Mouse (Mus musculus) NIH3T3 (cell line): ENCODE data around the gene Mmp11.

ENCODE experiments used
- DNase-seq: peaks from one replicate; pipeline ENCODE4 v3.0.0-alpha.2; 2012; ENCODE audit warnings: low read depth

Mmp11 gene

GRCm38 (mm10) chr10:75937851-75938643, 1.8 kb upstream of the Mmp11 start:
- peak; percentile 27 for DNase-seq

- DNase-seq = no peak
Observed at GRCm38 (mm10) chr10:75936909-75937667, 792 bp upstream of the Mmp11 start.

DNA sequence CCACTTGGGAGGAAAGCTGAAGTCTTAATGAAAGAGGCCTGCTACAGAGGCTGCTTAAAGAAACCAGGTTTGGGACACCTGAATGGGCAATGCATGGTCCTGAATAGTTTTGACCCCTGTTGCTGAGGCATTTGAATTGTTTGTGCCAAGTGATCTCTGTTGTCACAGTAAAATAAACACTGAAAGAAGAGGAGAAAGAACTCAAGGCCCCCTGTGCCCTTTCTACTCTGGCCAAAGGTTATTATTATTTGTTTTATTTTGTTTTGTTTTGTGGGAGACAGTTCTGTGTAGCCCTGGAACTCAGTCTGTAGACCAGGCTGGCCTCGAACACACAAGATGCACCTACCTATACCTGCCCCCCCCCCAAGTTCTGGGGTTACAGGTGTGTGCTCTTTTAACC, 1.3 kb downstream of the Mmp11 start:
- no peak for DNase-seq

DNA sequence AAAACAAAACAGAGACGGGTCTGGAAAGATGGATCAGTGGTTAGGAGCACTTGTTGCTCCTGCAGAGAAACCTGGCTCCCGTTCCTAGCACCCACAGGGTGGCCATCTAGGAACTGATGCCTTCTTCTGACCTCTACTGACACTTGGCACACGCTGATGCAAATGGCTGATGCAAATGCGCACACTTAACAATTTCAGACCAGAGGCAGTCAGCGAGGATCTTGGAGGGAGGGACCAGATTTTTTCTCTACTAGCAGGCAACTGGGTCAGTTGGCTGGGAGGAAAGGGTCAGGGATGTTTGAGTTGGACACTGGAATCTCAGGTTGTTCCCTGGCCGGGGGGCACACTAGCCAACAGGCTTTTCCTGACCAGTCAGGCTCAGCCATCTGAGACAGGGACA, 3.4 kb downstream of the Mmp11 start, which contains the start of gene Chchd10:
TSS of gene Chchd10 (plus strand) at position 240 of the 400 bp plus-strand sequence.
- no peak for DNase-seq

DNA sequence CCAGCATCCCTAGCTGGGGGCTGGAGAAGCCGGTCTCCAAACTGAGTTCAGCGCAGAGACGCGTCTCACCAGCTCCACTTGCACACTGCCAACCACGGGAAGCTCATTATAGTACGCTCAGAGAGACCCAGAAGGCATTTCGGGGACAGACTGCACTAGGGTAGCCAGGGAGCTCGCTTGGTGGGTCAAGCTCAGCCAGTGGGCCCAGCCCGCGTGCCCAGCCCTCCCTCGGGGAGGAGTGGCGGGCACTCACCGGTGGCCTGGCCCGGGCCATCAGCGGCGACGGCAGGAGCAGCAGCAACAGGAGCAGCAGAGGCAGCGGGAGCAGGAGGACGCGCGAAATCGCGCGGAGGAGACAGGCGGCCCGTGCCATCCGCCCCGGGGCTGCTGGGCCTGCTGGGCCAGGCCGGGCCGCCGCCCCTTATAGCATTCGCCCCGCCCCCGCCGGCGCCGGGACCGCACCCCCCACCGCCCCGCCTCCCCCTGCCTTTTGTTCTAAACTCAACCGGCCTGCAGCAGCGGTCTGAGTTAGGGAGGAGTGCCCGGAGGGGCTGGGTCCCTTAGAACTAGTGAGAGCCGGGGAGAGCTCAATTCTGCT, 4.1 kb downstream of the Mmp11 start:
- peak; percentile 79 for DNase-seq

DNA sequence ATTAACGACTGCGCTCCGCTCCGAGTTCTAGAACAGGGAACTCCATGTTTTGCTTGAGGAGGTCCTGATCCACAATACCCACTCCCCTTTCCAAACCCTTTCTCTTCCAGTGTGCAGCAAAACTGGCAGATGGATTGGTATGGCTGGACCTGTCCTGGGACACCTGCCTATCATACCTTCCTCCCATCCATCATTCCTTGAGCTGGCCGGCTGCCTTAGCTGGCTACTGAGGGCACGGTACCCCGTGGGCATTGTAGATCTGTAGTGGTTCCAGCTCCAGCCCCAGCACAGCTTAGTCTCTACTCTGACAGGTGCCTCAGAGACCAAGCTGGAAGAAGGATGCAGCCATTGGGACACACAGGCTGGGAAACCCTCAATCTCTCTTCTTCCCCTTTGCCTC, 5.0 kb downstream of the Mmp11 start:
- DNase-seq = no peak

GRCm38 (mm10) chr10:75930304-75930703, 6.0 kb downstream of the Mmp11 start:
- DNase-seq = peak; percentile 86

- DNase-seq = no peak
Observed at GRCm38 (mm10) chr10:75926396-75926795, 9.9 kb downstream of the Mmp11 start.

GRCm38 (mm10) chr10:75924324-75924723, 12.0 kb downstream of the Mmp11 start:
- peak; percentile 45 for DNase-seq

- peak; percentile 56 for DNase-seq
Observed at GRCm38 (mm10) chr10:75921726-75922560, 14.4 kb downstream of the Mmp11 start.

GRCm38 (mm10) chr10:75921026-75921725, 15.1 kb downstream of the Mmp11 start, which contains the start of gene Smarcb1:
Gene Smarcb1 (minus strand): TSS chr10:75921617.
- peak; percentile 99 for DNase-seq

- DNase-seq = no peak
Observed at GRCm38 (mm10) chr10:75919026-75919425, 17.3 kb downstream of the Mmp11 start.

DNA sequence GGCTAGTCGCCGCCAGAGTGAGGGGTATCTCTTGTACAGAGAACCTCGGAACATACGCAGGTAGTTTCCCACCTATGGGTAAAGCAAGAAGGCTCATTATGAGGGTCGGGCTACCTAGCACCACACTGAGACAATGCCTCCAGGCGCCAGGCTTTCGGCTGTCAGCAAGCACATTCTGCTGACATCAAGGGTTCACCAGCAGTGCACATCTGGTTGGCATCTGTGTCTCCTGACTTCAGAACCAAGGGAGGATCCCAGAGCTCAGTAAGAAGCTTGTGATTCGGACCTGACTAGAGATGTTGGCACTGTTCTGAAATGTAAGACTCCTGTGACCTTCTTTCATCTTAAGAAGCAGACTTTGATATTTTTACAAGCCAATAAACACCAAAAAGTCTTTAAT, 19.5 kb downstream of the Mmp11 start:
- DNase-seq = peak; percentile 65

DNA sequence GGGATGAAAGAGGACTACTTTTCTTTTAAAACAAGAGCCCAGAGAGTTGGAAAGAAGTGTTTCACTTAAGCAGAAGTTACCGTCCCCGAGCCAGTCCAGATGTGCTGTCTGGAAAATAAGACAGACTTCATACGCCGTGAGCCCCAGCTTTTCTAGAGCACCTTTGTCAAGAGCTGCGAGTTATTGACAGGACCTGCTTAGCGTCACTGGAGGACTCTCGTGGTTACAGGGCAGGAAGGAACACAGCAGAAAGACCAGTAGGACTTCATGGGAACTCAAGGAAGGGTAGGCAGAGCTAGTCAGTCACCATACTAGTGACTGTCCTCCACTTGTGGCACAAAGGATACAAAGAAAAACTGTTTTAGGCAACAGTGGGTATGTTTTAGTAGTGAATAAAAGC, 20.7 kb downstream of the Mmp11 start:
- DNase-seq = no peak

- no peak for DNase-seq
Observed at GRCm38 (mm10) chr10:75913013-75913589, 23.2 kb downstream of the Mmp11 start.

- DNase-seq = no peak
Observed at GRCm38 (mm10) chr10:75910698-75911097, 25.6 kb downstream of the Mmp11 start.

GRCm38 (mm10) chr10:75906882-75907281, 29.4 kb downstream of the Mmp11 start:
- no peak for DNase-seq

DNA sequence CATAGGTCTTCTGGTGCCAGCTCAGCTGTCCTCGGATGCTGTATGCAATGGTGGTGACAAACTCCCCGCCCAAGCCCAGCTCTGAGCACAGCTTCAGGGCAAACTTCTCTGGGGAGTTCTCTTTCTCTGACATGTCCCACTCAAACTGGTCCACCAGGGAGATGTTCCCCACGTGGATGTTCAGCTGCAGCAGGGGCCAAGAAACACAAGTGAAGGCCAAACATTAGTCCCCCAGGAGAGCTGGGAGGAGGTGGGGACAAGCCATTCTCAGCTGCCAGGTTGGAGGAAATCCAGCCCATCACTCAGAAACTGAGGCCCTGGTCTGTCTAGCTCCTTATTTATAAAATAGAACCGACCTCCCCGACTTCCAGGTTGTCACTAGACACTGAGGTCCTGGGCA, 31.9 kb downstream of the Mmp11 start:
- no peak for DNase-seq

DNA sequence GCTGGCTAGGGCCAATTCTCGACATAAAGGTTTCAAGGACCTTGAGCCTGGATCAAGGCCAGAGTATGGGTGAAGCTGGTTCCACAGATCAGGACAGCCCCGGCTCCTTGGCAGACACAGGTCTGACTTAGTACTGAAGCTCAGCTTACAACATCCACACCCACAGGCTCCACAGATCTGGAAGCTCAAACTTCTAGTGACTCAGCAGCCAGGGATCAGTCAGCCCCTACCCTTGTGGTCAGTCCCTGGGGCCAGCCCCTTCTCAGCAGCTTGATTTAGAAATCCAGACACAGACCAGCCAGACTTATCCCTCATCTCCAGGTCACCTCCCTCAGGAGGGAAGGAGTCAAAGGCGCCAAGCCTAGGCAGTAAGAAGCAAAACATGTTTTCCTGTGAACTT, 37.5 kb downstream of the Mmp11 start:
- DNase-seq = peak; percentile 92

DNA sequence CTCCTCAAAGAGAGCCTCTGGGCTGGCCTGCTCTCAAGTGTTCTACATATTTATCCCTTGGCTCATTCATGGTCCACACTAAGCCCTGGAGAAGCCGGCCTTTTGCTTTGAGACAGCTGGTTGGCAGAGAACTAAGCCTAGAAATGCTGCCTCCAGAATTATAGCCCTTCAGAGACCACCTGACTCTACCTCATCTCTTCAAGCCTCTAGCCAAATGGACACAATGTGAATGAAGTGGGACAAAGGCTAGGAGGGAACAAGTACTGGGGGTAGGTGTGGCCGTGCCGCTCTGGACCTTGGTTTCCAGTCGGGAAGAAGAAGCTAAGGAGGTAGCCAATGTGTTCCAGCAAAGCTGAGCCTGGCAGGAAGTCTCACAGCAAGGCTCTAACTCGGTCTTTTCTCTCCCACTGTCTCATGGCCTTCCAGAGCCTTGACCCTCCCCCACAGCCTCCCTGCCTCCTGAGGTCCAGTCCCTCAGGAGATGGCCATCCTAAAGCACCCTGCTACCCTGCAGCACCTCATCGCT, 38.2 kb downstream of the Mmp11 start:
- DNase-seq = peak; percentile 42

- DNase-seq = peak; percentile 74
Observed at GRCm38 (mm10) chr10:75897373-75897772, 38.9 kb downstream of the Mmp11 start.
